Mouse (Mus musculus) liver, adult 2 months (tissue): Measurements from ENCODE around the gene Rapgef2.

Source experiments
- CTCF ChIP-seq: fragments of 200-500 bp; IDR thresholded peaks from 2 replicates; pipeline ENCODE4 v1.5.1; 2011; ENCODE audit warnings: low read depth, low read length, control low read depth
- POLR2A ChIP-seq: fragments of 200-500 bp; IDR thresholded peaks from 2 replicates; pipeline ENCODE4 v1.6.1; 2011; ENCODE audit warnings: low read length, control low read depth; ENCODE audit not compliant: insufficient read depth; ENCODE audit errors: extremely low read depth

GRCm38 (mm10) chr3:79311895-79312294 is 25.6 kb upstream of the Rapgef2 start:
- TF ChIP-seq CTCF (no peak), POLR2A (no peak)
